Mouse (Mus musculus): ENCODE data around the gene Gm5134. TPM values are rescaled to one million over a fixed set of nuclear protein-coding genes. Genes with fewer than 3 reads are reported as not detected.

Gene Gm5134
- polyA plus RNA-seq, 1 experiment from 2014 or later, result not detected

- H3K4me3 ChIP-seq (ENCODE audit: low read depth, low read length), result peak overlapping the region; percentile 83
- ATAC-seq (peak; percentile 72), DNase-seq (ENCODE audit: low spot score) (peak; percentile 73)
- peaks cover 9% of the 10 kb centered on the region for H3K4me1 ChIP-seq (ENCODE audit: control insufficient read depth, insufficient read depth, low read length)
- H3K27me3 ChIP-seq (replicated peaks; ENCODE audit: control insufficient read depth, insufficient read depth, low read length), result no peaks in the 10 kb centered on the region
- H3K27ac ChIP-seq (ENCODE audit: low read depth, low read length), result peak overlapping the region; percentile 72; the same call in 1 of the 2 replicates
- peak overlapping the region; percentile 74 for H3K4me2 ChIP-seq (ENCODE audit: low read length)
- peak overlapping the region; percentile 90 for H3K9ac ChIP-seq (ENCODE audit: low read length)
- peaks cover 3% of the 10 kb centered on the region; the same call in 1 of the 2 replicates for H3K36me3 ChIP-seq (ENCODE audit: control insufficient read depth, insufficient read depth, low read length)
- H3K9me3 ChIP-seq (replicated peaks; ENCODE audit: control insufficient read depth, low read length), result no peaks in the 10 kb centered on the region
- WGBS, result 53% methylated on average over 14 of the region's 14 CpGs
Measured at GRCm38 (mm10) chr10:76031511-76032401, 77.4 kb downstream of the Gm5134 start.

GRCm38 (mm10) chr10:76032402-76033118, 78.2 kb downstream of the Gm5134 start, which contains the start of gene Zfp280b:
Zfp280b (plus strand) TSS chr10:76032650.
- peak; percentile 97 for DNase-seq (ENCODE audit: low spot score)
- ATAC-seq, result peak; percentile 99

GRCm38 (mm10) chr10:76033119-76033455, 78.8 kb downstream of the Gm5134 start:
- H3K4me3 ChIP-seq (ENCODE audit: low read depth, low read length), result peak overlapping the region; percentile 83
- H3K36me3 ChIP-seq (ENCODE audit: control insufficient read depth, insufficient read depth, low read length), result peaks cover 15% of the 10 kb centered on the region
- H3K9ac ChIP-seq (ENCODE audit: low read length), result peak overlapping the region; percentile 90
- no peaks in the 10 kb centered on the region for H3K9me3 ChIP-seq (replicated peaks; ENCODE audit: control insufficient read depth, low read length)
- ATAC-seq (no peak), DNase-seq (ENCODE audit: low spot score) (no peak)
- H3K4me2 ChIP-seq (ENCODE audit: low read length), result peak overlapping the region; percentile 74
- H3K27me3 ChIP-seq (replicated peaks; ENCODE audit: control insufficient read depth, insufficient read depth, low read length), result no peaks in the 10 kb centered on the region
- H3K4me1 ChIP-seq (ENCODE audit: control insufficient read depth, insufficient read depth, low read length), result peaks cover 9% of the 10 kb centered on the region
- WGBS, result 20% methylated on average over 7 of the region's 7 CpGs
- no peak overlapping the region for H3K27ac ChIP-seq (ENCODE audit: low read depth, low read length)

More at GRCm38 (mm10) chr10:76032402-76033118, 78.2 kb downstream of the Gm5134 start, which contains the start of gene Zfp280b:
- WGBS, result under 1% methylated on average over 57 of the region's 58 CpGs
- Histone ChIP-seq H3K9me3 (replicated peaks; ENCODE audit: control insufficient read depth, low read length) (no peaks in the 10 kb centered on the region), H3K9ac (ENCODE audit: low read length) (peak within 1 kb of the TSS; percentile 90), H3K27me3 (replicated peaks; ENCODE audit: control insufficient read depth, insufficient read depth, low read length) (no peaks in the 10 kb centered on the region), H3K4me1 (ENCODE audit: control insufficient read depth, insufficient read depth, low read length) (peaks cover 9% of the 10 kb centered on the region), H3K4me3 (ENCODE audit: low read depth, low read length) (peak within 1 kb of the TSS; percentile 83), H3K27ac (ENCODE audit: low read depth, low read length) (peak within 1 kb of the TSS; percentile 72; the same call in 1 of the 2 replicates), H3K36me3 (ENCODE audit: control insufficient read depth, insufficient read depth, low read length) (peaks cover 11% of the 10 kb centered on the region; the same call in 1 of the 2 replicates), H3K4me2 (ENCODE audit: low read length) (peak within 1 kb of the TSS; percentile 74)

GRCm38 (mm10) chr10:76034001-76034600, 79.8 kb downstream of the Gm5134 start:
- Histone ChIP-seq H3K27me3 (replicated peaks; ENCODE audit: control insufficient read depth, insufficient read depth, low read length) (no peaks in the 10 kb centered on the region), H3K4me1 (ENCODE audit: control insufficient read depth, insufficient read depth, low read length) (peaks cover 9% of the 10 kb centered on the region), H3K36me3 (ENCODE audit: control insufficient read depth, insufficient read depth, low read length) (peaks cover 26% of the 10 kb centered on the region), H3K9me3 (replicated peaks; ENCODE audit: control insufficient read depth, low read length) (no peaks in the 10 kb centered on the region), H3K4me3 (ENCODE audit: low read depth, low read length) (no peak overlapping the region), H3K4me2 (ENCODE audit: low read length) (peak overlapping the region; percentile 74; the same call in 1 of the 2 replicates), H3K27ac (ENCODE audit: low read depth, low read length) (no peak overlapping the region), H3K9ac (ENCODE audit: low read length) (no peak overlapping the region)
- WGBS, result 97% methylated on average over 8 of the region's 8 CpGs
- ATAC-seq (no peak), DNase-seq (ENCODE audit: low spot score) (no peak)

- H3K27me3 ChIP-seq (replicated peaks; ENCODE audit: control insufficient read depth, insufficient read depth, low read length), result no peaks in the 10 kb centered on the region
- no peak overlapping the region for H3K4me2 ChIP-seq (ENCODE audit: low read length)
- no peak overlapping the region for H3K27ac ChIP-seq (ENCODE audit: low read depth, low read length)
- no peak overlapping the region for H3K4me3 ChIP-seq (ENCODE audit: low read depth, low read length)
- H3K9ac ChIP-seq (ENCODE audit: low read length), result no peak overlapping the region
- H3K36me3 ChIP-seq (ENCODE audit: control insufficient read depth, insufficient read depth, low read length), result peaks cover 37% of the 10 kb centered on the region
- peaks cover 9% of the 10 kb centered on the region for H3K4me1 ChIP-seq (ENCODE audit: control insufficient read depth, insufficient read depth, low read length)
- H3K9me3 ChIP-seq (replicated peaks; ENCODE audit: control insufficient read depth, low read length), result no peaks in the 10 kb centered on the region
- DNase-seq (ENCODE audit: low spot score) (no peak), ATAC-seq (no peak)
Measured at GRCm38 (mm10) chr10:76035277-76035676, 81.0 kb downstream of the Gm5134 start.

- WGBS, result 96% methylated on average over 5 of the region's 5 CpGs
- Histone ChIP-seq H3K9ac (ENCODE audit: low read length) (no peak overlapping the region), H3K27ac (ENCODE audit: low read depth, low read length) (no peak overlapping the region), H3K36me3 (ENCODE audit: control insufficient read depth, insufficient read depth, low read length) (peaks cover 52% of the 10 kb centered on the region), H3K4me1 (ENCODE audit: control insufficient read depth, insufficient read depth, low read length) (peaks cover 9% of the 10 kb centered on the region), H3K4me2 (ENCODE audit: low read length) (no peak overlapping the region), H3K4me3 (ENCODE audit: low read depth, low read length) (no peak overlapping the region), H3K9me3 (replicated peaks; ENCODE audit: control insufficient read depth, low read length) (no peaks in the 10 kb centered on the region), H3K27me3 (replicated peaks; ENCODE audit: control insufficient read depth, insufficient read depth, low read length) (no peaks in the 10 kb centered on the region)
- ATAC-seq (no peak), DNase-seq (ENCODE audit: low spot score) (no peak)
Measured at GRCm38 (mm10) chr10:76036962-76037361, 82.6 kb downstream of the Gm5134 start.

GRCm38 (mm10) chr10:76045343-76045742, 91.0 kb downstream of the Gm5134 start:
- DNase-seq (ENCODE audit: low spot score), result no peak
- H3K27ac ChIP-seq (ENCODE audit: low read depth, low read length), result no peak overlapping the region
- no peaks in the 10 kb centered on the region for H3K4me1 ChIP-seq (ENCODE audit: control insufficient read depth, insufficient read depth, low read length)
- H3K4me3 ChIP-seq (ENCODE audit: low read depth, low read length), result no peak overlapping the region
- H3K36me3 ChIP-seq (ENCODE audit: control insufficient read depth, insufficient read depth, low read length), result peaks cover 27% of the 10 kb centered on the region
- H3K27me3 ChIP-seq (replicated peaks; ENCODE audit: control insufficient read depth, insufficient read depth, low read length), result no peaks in the 10 kb centered on the region
- H3K4me2 ChIP-seq (ENCODE audit: low read length), result no peak overlapping the region
- H3K9ac ChIP-seq (ENCODE audit: low read length), result no peak overlapping the region
- no peak for ATAC-seq
- 46% methylated on average over 5 of the region's 5 CpGs for WGBS
- H3K9me3 ChIP-seq (replicated peaks; ENCODE audit: control insufficient read depth, low read length), result no peaks in the 10 kb centered on the region

GRCm38 (mm10) chr10:76046754-76047153, 92.4 kb downstream of the Gm5134 start:
- H3K27me3 ChIP-seq (replicated peaks; ENCODE audit: control insufficient read depth, insufficient read depth, low read length), result no peaks in the 10 kb centered on the region
- H3K36me3 ChIP-seq (ENCODE audit: control insufficient read depth, insufficient read depth, low read length), result peaks cover 13% of the 10 kb centered on the region
- no peaks in the 10 kb centered on the region for H3K4me1 ChIP-seq (ENCODE audit: control insufficient read depth, insufficient read depth, low read length)
- no peak overlapping the region for H3K4me2 ChIP-seq (ENCODE audit: low read length)
- DNase-seq (ENCODE audit: low spot score) (no peak), ATAC-seq (no peak)
- WGBS, result 74% methylated on average over 1 of the region's 1 CpGs
- H3K4me3 ChIP-seq (ENCODE audit: low read depth, low read length), result no peak overlapping the region
- no peak overlapping the region for H3K9ac ChIP-seq (ENCODE audit: low read length)
- H3K9me3 ChIP-seq (replicated peaks; ENCODE audit: control insufficient read depth, low read length), result no peaks in the 10 kb centered on the region
- H3K27ac ChIP-seq (ENCODE audit: low read depth, low read length), result no peak overlapping the region

Data from forebrain, embryonic 14.5 days (tissue).